Mouse (Mus musculus) intestine, embryonic 15.5 days (tissue): ENCODE results near the gene Sertad4. TPM values are rescaled to one million over a fixed set of nuclear protein-coding genes. Genes with fewer than 3 reads are reported as not detected.

Source experiments
- ATAC-seq: fragments of 200-750 bp; cut with Nextera tagmentation; 2 replicates; pipeline ENCODE4 v1.8.0; 2017; ENCODE audit warnings: moderate TSS enrichment, moderate library complexity
- H3K27ac ChIP-seq: fragments of 300-500 bp; sonication (generic); 2 replicates; pipeline ENCODE4 v1.5.1; 2015; ENCODE audit warnings: mild to moderate bottlenecking, inconsistent platforms
- H3K27me3 ChIP-seq: fragments of 300-500 bp; sonication (generic); replicated peaks from 2 replicates; pipeline ENCODE4 v1.6.1; 2015; ENCODE audit warnings: inconsistent platforms
- H3K36me3 ChIP-seq: fragments of 300-500 bp; sonication (generic); 2 replicates; pipeline ENCODE4 v1.6.1; 2015; ENCODE audit warnings: inconsistent platforms
- H3K4me1 ChIP-seq: fragments of 300-500 bp; sonication (generic); replicated peaks from 2 replicates; pipeline ENCODE4 v1.6.1; 2015; ENCODE audit warnings: inconsistent platforms
- H3K4me2 ChIP-seq: fragments of 300-500 bp; sonication (generic); replicated peaks from 2 replicates; pipeline ENCODE4 v1.6.1; 2015; ENCODE audit warnings: mild to moderate bottlenecking, inconsistent platforms
- H3K4me3 ChIP-seq: fragments of 300-500 bp; sonication (generic); replicated peaks from 2 replicates; pipeline ENCODE4 v1.5.1; 2015; ENCODE audit warnings: inconsistent platforms
- H3K9ac ChIP-seq: fragments of 300-500 bp; sonication (generic); 2 replicates; pipeline ENCODE4 v1.6.1; 2015; ENCODE audit warnings: inconsistent platforms
- H3K9me3 ChIP-seq: fragments of 300-500 bp; sonication (generic); 2 replicates; pipeline ENCODE4 v1.6.1; 2016; ENCODE audit warnings: inconsistent platforms
- WGBS: fragments of 180-500 bp; shearing (Covaris S2); methylation state at CpG from one replicate; pipeline ENCODE4 v1.1.7; 2015; 5-methylcytosine and 5-hydroxymethylcytosine counted together
- polyA plus RNA-seq: library from polyadenylated mRNA; unstranded; fragments of >200 nt; fragmentation: Nextera tagmentation; extraction: Ambion mirVana; gene quantifications from 2 replicates; pipeline ENCODE4 v1.2.1, GENCODE M21; 2015

The Sertad4 gene
- polyA plus RNA-seq, 1 experiment from 2014 or later = 14.2 TPM

GRCm38 (mm10) chr1:192798212-192799164 is 57.1 kb downstream of the Sertad4 start:
- Histone ChIP-seq H3K4me2 (no peak overlapping the region), H3K36me3 (no peaks in the 10 kb centered on the region), H3K9ac (no peak overlapping the region), H3K4me1 (peaks cover 14% of the 10 kb centered on the region), H3K27me3 (no peaks in the 10 kb centered on the region), H3K27ac (peak overlapping the region; percentile 71), H3K9me3 (no peaks in the 10 kb centered on the region), H3K4me3 (no peak overlapping the region)
- 56% methylated on average over 16 of the region's 16 CpGs for WGBS
- peak; percentile 57 for ATAC-seq

- ATAC-seq = no peak
- 54% methylated on average over 3 of the region's 3 CpGs for WGBS
Measured at GRCm38 (mm10) chr1:192797011-192797274, 58.6 kb downstream of the Sertad4 start.

GRCm38 (mm10) chr1:192796201-192797010 is 59.1 kb downstream of the Sertad4 start:
- Histone ChIP-seq H3K4me3 (no peak overlapping the region), H3K4me2 (0 out of 2 replicates have a peak overlapping the region, but pooled peaks have one; percentile 3), H3K27me3 (no peaks in the 10 kb centered on the region), H3K9ac (no peak overlapping the region), H3K36me3 (no peaks in the 10 kb centered on the region), H3K27ac (peak overlapping the region; percentile 59), H3K4me1 (peaks cover 22% of the 10 kb centered on the region), H3K9me3 (no peaks in the 10 kb centered on the region)
- 20% methylated on average over 14 of the region's 21 CpGs for WGBS
- ATAC-seq = no peak

More at GRCm38 (mm10) chr1:192797011-192797274, 58.6 kb downstream of the Sertad4 start:
- H3K9ac ChIP-seq = no peak overlapping the region
- H3K36me3 ChIP-seq = no peaks in the 10 kb centered on the region
- no peaks in the 10 kb centered on the region for H3K27me3 ChIP-seq
- no peak overlapping the region for H3K4me2 ChIP-seq
- no peak overlapping the region for H3K4me3 ChIP-seq
- H3K27ac ChIP-seq = no peak overlapping the region
- H3K4me1 ChIP-seq = peaks cover 16% of the 10 kb centered on the region
- H3K9me3 ChIP-seq = no peaks in the 10 kb centered on the region

- peak; percentile 34 for ATAC-seq
Measured at GRCm38 (mm10) chr1:192794957-192795745, 60.4 kb downstream of the Sertad4 start.

More at GRCm38 (mm10) chr1:192794957-192795745, 60.4 kb downstream of the Sertad4 start:
- no peak overlapping the region for H3K4me2 ChIP-seq
- H3K4me1 ChIP-seq = peaks cover 24% of the 10 kb centered on the region
- H3K4me3 ChIP-seq = no peak overlapping the region
- no peaks in the 10 kb centered on the region for H3K36me3 ChIP-seq
- no peak overlapping the region for H3K9ac ChIP-seq
- no peaks in the 10 kb centered on the region for H3K9me3 ChIP-seq
- no peaks in the 10 kb centered on the region for H3K27me3 ChIP-seq
- WGBS = 61% methylated on average over 9 of the region's 9 CpGs
- H3K27ac ChIP-seq = no peak overlapping the region

Other genes with a start within 250 kb of the Sertad4 start
- 9.2 and 9.7 TPM in 2 replicates for gene Hhat, start 84.5 kb downstream of the Sertad4 start, polyA plus RNA-seq
- 1.9 and 2.3 TPM in 2 replicates for gene Syt14, start 180.0 kb upstream of the Sertad4 start, polyA plus RNA-seq